Mouse (Mus musculus): Measurements from ENCODE around the gene Col2a1. TPM values are rescaled to one million over a fixed set of nuclear protein-coding genes. Genes with fewer than 3 reads are reported as not detected.

Col2a1 gene
- total and polyA plus RNA-seq, 2 experiments from 2014 or later = 6.2 to 17.8 TPM

- H3K27me3 ChIP-seq (ENCODE audit: insufficient read depth, low read length) = no peaks in the 10 kb centered on the region
- 0 out of 2 replicates have a peak overlapping the region, but pooled peaks have one; percentile 29 for H3K9ac ChIP-seq (replicated peaks; ENCODE audit: low read length, poor library complexity, severe bottlenecking)
- no peaks in the 10 kb centered on the region for H3K4me1 ChIP-seq (ENCODE audit: insufficient read depth, low read length)
- peaks cover 3% of the 10 kb centered on the region; the same call in 1 of the 2 replicates for H3K36me3 ChIP-seq (ENCODE audit: insufficient read depth, low read length)
- no peak for TF ChIP-seq CTCF (IDR thresholded peaks at IDR 0.05)
- no peak overlapping the region for H3K27ac ChIP-seq (ENCODE audit: low read depth, low read length)
- DNase-seq (ENCODE audit: low spot score) (no peak), ATAC-seq (ENCODE audit: low FRiP score) (no peak)
- H3K9me3 ChIP-seq (ENCODE audit: low read length) = no peaks in the 10 kb centered on the region
- no peak overlapping the region for H3K4me2 ChIP-seq (ENCODE audit: low read depth, low read length, poor library complexity, severe bottlenecking)
- 26% methylated on average over 11 of the region's 11 CpGs for WGBS
- H3K4me3 ChIP-seq (ENCODE audit: low read depth, low read length) = no peak overlapping the region
These were observed 31.1 kb downstream of the Col2a1 start for GRCm38 (mm10) chr15:97973248-97974005.

GRCm38 (mm10) chr15:97972580-97972979 is 31.9 kb downstream of the Col2a1 start:
- 91% methylated on average over 6 of the region's 6 CpGs for WGBS
- Histone ChIP-seq H3K4me1 (ENCODE audit: insufficient read depth, low read length) (no peaks in the 10 kb centered on the region), H3K9ac (replicated peaks; ENCODE audit: low read length, poor library complexity, severe bottlenecking) (no peak overlapping the region), H3K36me3 (ENCODE audit: insufficient read depth, low read length) (peaks cover 4% of the 10 kb centered on the region; the same call in 1 of the 2 replicates), H3K4me3 (ENCODE audit: low read depth, low read length) (no peak overlapping the region), H3K27me3 (ENCODE audit: insufficient read depth, low read length) (no peaks in the 10 kb centered on the region), H3K27ac (ENCODE audit: low read depth, low read length) (no peak overlapping the region), H3K9me3 (ENCODE audit: low read length) (no peaks in the 10 kb centered on the region), H3K4me2 (ENCODE audit: low read depth, low read length, poor library complexity, severe bottlenecking) (no peak overlapping the region)
- no peak for TF ChIP-seq CTCF (IDR thresholded peaks at IDR 0.05)
- no peak for ATAC-seq (ENCODE audit: low FRiP score)
- DNase-seq (ENCODE audit: low spot score) = no peak

GRCm38 (mm10) chr15:97970299-97970698 is 34.2 kb downstream of the Col2a1 start:
- Histone ChIP-seq H3K36me3 (ENCODE audit: insufficient read depth, low read length) (peaks cover 4% of the 10 kb centered on the region; the same call in 1 of the 2 replicates), H3K4me1 (ENCODE audit: insufficient read depth, low read length) (no peaks in the 10 kb centered on the region), H3K27ac (ENCODE audit: low read depth, low read length) (no peak overlapping the region), H3K9ac (replicated peaks; ENCODE audit: low read length, poor library complexity, severe bottlenecking) (no peak overlapping the region), H3K27me3 (ENCODE audit: insufficient read depth, low read length) (no peaks in the 10 kb centered on the region), H3K9me3 (ENCODE audit: low read length) (no peaks in the 10 kb centered on the region), H3K4me2 (ENCODE audit: low read depth, low read length, poor library complexity, severe bottlenecking) (no peak overlapping the region), H3K4me3 (ENCODE audit: low read depth, low read length) (no peak overlapping the region)
- 45% methylated on average over 6 of the region's 6 CpGs for WGBS
- peak; percentile 77 for TF ChIP-seq CTCF (IDR thresholded peaks at IDR 0.05)
- ATAC-seq (ENCODE audit: low FRiP score) = no peak
- peak; percentile 47 for DNase-seq (ENCODE audit: low spot score)

GRCm38 (mm10) chr15:97965311-97966045 is 39.0 kb downstream of the Col2a1 start:
- H3K27ac ChIP-seq (ENCODE audit: low read depth, low read length) = 0 out of 2 replicates have a peak overlapping the region, but pooled peaks have one; percentile 81
- DNase-seq (ENCODE audit: low spot score) = peak; percentile 36
- H3K9ac ChIP-seq (replicated peaks; ENCODE audit: low read length, poor library complexity, severe bottlenecking) = peak overlapping the region; percentile 70; the same call in 1 of the 2 replicates

GRCm38 (mm10) chr15:97964836-97965187 is 39.7 kb downstream of the Col2a1 start:
- DNase-seq (ENCODE audit: low spot score) (peak; percentile 38), ATAC-seq (ENCODE audit: low FRiP score) (0 out of 2 replicates have a peak, but pooled peaks have one; percentile 26)
- WGBS = 10% methylated on average over 7 of the region's 7 CpGs
- peak overlapping the region; percentile 67 for H3K4me3 ChIP-seq (ENCODE audit: low read depth, low read length)
- H3K4me1 ChIP-seq (ENCODE audit: insufficient read depth, low read length) = no peaks in the 10 kb centered on the region
- TF ChIP-seq CTCF (IDR thresholded peaks at IDR 0.05) = no peak
- H3K27me3 ChIP-seq (ENCODE audit: insufficient read depth, low read length) = no peaks in the 10 kb centered on the region
- no peaks in the 10 kb centered on the region for H3K9me3 ChIP-seq (ENCODE audit: low read length)
- H3K27ac ChIP-seq (ENCODE audit: low read depth, low read length) = peak overlapping the region; percentile 81
- H3K4me2 ChIP-seq (ENCODE audit: low read depth, low read length, poor library complexity, severe bottlenecking) = peak overlapping the region; percentile 85
- peaks cover 4% of the 10 kb centered on the region; the same call in 1 of the 2 replicates for H3K36me3 ChIP-seq (ENCODE audit: insufficient read depth, low read length)
- H3K9ac ChIP-seq (replicated peaks; ENCODE audit: low read length, poor library complexity, severe bottlenecking) = peak overlapping the region; percentile 70

More at GRCm38 (mm10) chr15:97965311-97966045, 39.0 kb downstream of the Col2a1 start:
- H3K4me2 ChIP-seq (ENCODE audit: low read depth, low read length, poor library complexity, severe bottlenecking) = peak overlapping the region; percentile 85
- H3K36me3 ChIP-seq (ENCODE audit: insufficient read depth, low read length) = peaks cover 4% of the 10 kb centered on the region; the same call in 1 of the 2 replicates
- no peak for TF ChIP-seq CTCF (IDR thresholded peaks at IDR 0.05)
- no peaks in the 10 kb centered on the region for H3K9me3 ChIP-seq (ENCODE audit: low read length)
- no peaks in the 10 kb centered on the region for H3K27me3 ChIP-seq (ENCODE audit: insufficient read depth, low read length)
- peak overlapping the region; percentile 67 for H3K4me3 ChIP-seq (ENCODE audit: low read depth, low read length)
- WGBS = 34% methylated on average over 17 of the region's 17 CpGs
- no peaks in the 10 kb centered on the region for H3K4me1 ChIP-seq (ENCODE audit: insufficient read depth, low read length)
- peak; percentile 35; the same call in 1 of the 2 replicates for ATAC-seq (ENCODE audit: low FRiP score)
